Mouse (Mus musculus): ENCODE results near the gene Grsf1. TPM values are rescaled to one million over a fixed set of nuclear protein-coding genes. Genes with fewer than 3 reads are reported as not detected.

Gene Grsf1
- polyA plus RNA-seq, 1 experiment from 2014 or later: 73.3 TPM

DNA sequence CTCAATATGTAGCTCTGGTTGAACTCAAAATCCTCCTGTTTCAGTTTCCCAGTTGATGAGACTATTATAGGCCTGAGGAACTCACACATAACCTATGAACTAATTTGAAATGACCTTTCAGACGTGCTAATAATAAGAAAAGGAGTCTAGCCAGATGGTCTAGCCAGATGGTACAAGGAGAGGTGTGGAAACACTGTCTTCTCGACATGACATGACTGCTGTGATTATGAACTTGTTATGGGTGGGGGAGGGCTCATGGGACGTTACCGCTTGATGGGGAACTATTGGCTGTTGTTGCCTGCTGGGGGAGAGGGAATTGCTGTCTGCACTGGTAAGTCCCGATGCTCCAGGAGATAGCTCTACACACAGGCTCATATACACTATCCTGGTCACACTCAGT is 21.3 kb upstream of the Grsf1 start:
- ATAC-seq (ENCODE audit: insufficient read depth): no peak
- WGBS: 67% methylated on average over 5 of the region's 5 CpGs
- no peaks in the 10 kb centered on the region for H3K27me3 ChIP-seq (ENCODE audit: insufficient read depth, low read length)
- H3K4me2 ChIP-seq: no peak overlapping the region
- no peak for TF ChIP-seq CTCF (IDR thresholded peaks at IDR 0.05; ENCODE audit: low read depth)
- H3K4me1 ChIP-seq (ENCODE audit: insufficient read depth): no peaks in the 10 kb centered on the region
- no peak overlapping the region for H3K9ac ChIP-seq
- H3K4me3 ChIP-seq (ENCODE audit: low read depth, low read length): no peak overlapping the region
- DNase-seq: no peak
- no peaks in the 10 kb centered on the region for H3K36me3 ChIP-seq (ENCODE audit: insufficient read depth)
- H3K27ac ChIP-seq (ENCODE audit: low read depth): no peak overlapping the region
- H3K9me3 ChIP-seq (ENCODE audit: low read depth, low read length): no peaks in the 10 kb centered on the region

DNA sequence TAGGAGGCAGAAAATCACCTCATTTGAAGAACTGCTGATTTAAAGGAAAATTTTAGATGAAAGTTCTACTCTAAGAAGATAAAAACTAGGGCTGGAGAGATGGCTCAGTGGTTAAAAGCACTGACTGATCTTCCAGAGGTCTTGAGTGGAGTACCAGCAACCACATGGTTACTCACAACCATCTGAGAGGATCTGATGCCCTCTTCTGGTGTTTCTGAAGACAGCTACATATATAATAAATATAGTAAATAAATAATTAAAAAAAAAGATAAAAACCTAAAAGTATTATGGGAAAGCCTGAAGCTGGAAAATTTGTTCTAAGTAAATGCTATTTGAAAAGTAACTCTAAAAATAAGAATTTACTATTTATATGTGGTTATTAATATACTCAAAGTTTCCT is 17.1 kb upstream of the Grsf1 start:
- Histone ChIP-seq H3K36me3 (ENCODE audit: insufficient read depth) (no peaks in the 10 kb centered on the region), H3K4me1 (ENCODE audit: insufficient read depth) (no peaks in the 10 kb centered on the region), H3K27ac (ENCODE audit: low read depth) (no peak overlapping the region), H3K4me3 (ENCODE audit: low read depth, low read length) (no peak overlapping the region), H3K9me3 (ENCODE audit: low read depth, low read length) (no peaks in the 10 kb centered on the region), H3K9ac (no peak overlapping the region), H3K4me2 (no peak overlapping the region), H3K27me3 (ENCODE audit: insufficient read depth, low read length) (no peaks in the 10 kb centered on the region)
- DNase-seq: no peak
- 0 out of 2 replicates have a peak, but pooled peaks have one; percentile 2 for TF ChIP-seq CTCF (IDR thresholded peaks at IDR 0.05; ENCODE audit: low read depth)
- ATAC-seq (ENCODE audit: insufficient read depth): no peak

DNA sequence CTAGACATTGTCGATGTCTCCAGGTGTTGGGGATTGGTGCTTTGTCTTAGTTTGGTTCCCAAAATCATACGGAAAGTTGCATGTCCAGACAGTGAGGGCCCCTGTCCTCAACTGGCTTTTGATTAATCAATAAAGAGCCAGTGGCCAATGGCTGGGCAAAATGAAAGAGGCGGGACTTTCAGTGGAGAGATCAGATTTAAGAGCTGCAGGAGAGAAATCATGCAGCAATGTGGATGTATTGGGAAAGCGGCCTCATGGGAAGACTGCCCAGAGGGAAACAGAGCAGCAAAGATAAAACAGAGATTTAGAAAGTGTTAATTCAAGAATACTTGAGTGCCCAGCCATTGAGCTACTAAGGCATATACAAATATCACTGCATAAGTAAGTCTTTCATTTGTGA is 16.6 kb upstream of the Grsf1 start:
- Histone ChIP-seq H3K4me1 (ENCODE audit: insufficient read depth) (no peaks in the 10 kb centered on the region), H3K27ac (ENCODE audit: low read depth) (no peak overlapping the region), H3K9me3 (ENCODE audit: low read depth, low read length) (no peaks in the 10 kb centered on the region), H3K4me3 (ENCODE audit: low read depth, low read length) (no peak overlapping the region), H3K4me2 (no peak overlapping the region), H3K9ac (no peak overlapping the region), H3K36me3 (ENCODE audit: insufficient read depth) (no peaks in the 10 kb centered on the region), H3K27me3 (ENCODE audit: insufficient read depth, low read length) (no peaks in the 10 kb centered on the region)
- 87% methylated on average over 4 of the region's 4 CpGs for WGBS
- DNase-seq: no peak
- TF ChIP-seq CTCF (IDR thresholded peaks at IDR 0.05; ENCODE audit: low read depth): no peak
- ATAC-seq (ENCODE audit: insufficient read depth): no peak

DNA sequence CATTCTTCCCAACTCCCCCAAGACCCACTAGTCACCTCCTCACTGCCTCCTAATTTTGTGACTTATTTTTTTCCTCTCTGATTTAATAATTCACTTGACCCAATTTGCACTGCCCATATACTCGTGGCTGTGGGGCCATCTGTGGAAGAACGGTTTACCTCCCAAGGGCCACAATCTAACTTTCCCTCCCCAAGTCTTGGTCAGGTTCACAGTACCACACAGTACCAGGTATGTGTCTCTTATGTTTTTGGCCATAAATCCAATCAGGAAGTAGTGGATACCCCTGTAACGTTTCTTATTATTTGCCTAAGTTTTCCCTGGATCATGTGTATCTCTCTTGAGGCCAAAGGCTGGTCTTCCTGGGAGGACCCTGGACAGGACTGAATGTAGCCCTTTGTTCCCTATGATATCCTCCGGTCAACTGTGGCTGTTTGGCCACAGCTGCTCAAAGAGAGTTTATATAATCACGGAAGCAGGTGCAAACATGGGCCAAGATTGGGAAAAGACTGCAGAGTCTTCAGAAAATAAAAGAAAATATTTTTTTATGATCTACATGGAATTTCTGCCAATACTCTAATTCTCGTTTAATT is 15.6 kb upstream of the Grsf1 start:
- ATAC-seq (ENCODE audit: insufficient read depth): no peak
- no peak overlapping the region for H3K4me2 ChIP-seq
- no peak for TF ChIP-seq CTCF (IDR thresholded peaks at IDR 0.05; ENCODE audit: low read depth)
- no peak overlapping the region for H3K4me3 ChIP-seq (ENCODE audit: low read depth, low read length)
- no peaks in the 10 kb centered on the region for H3K9me3 ChIP-seq (ENCODE audit: low read depth, low read length)
- WGBS: 55% methylated on average over 6 of the region's 6 CpGs
- H3K9ac ChIP-seq: no peak overlapping the region
- DNase-seq: no peak
- no peaks in the 10 kb centered on the region for H3K4me1 ChIP-seq (ENCODE audit: insufficient read depth)
- H3K36me3 ChIP-seq (ENCODE audit: insufficient read depth): no peaks in the 10 kb centered on the region
- no peak overlapping the region for H3K27ac ChIP-seq (ENCODE audit: low read depth)
- H3K27me3 ChIP-seq (ENCODE audit: insufficient read depth, low read length): no peaks in the 10 kb centered on the region

DNA sequence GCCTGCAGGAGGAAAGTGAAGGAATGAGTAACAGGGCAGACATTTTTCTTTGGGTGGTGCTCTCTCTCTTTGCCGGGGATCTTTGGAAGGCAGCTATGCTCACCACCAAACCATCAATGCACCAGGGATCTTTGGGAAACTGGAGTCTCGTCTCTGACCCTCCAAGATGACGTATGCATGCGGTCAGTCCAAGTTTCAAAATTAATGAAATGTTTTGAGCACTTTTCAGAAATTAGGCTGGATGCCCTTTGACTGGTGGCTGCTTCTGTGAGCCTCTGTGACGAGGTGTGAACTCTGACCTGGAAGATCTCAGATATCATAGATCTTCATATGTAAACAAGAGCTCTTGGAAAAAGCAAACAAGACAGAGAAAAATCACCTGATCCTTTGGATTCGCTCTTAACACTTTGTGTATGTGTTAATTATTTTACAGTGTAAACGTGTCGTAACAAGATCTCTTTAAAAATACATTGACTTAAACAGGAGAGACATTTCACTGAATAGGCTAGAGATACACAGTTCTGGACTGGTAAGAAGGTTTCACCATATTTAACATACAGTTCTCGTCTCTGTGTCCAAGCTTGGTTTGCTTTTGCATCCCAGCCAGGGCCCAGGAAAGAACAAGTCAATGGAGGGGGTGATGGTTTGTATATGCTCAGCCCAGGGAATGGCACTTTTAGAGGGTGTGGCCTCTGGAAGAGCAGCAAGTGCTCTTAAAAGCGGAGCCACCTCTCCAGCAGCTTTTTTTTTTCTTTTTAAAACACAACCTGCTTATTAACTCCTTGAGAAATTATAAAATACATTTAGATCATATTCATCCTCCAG is 14.9 kb upstream of the Grsf1 start:
- H3K27me3 ChIP-seq (ENCODE audit: insufficient read depth, low read length): no peaks in the 10 kb centered on the region
- H3K4me3 ChIP-seq (ENCODE audit: low read depth, low read length): no peak overlapping the region
- H3K9me3 ChIP-seq (ENCODE audit: low read depth, low read length): no peaks in the 10 kb centered on the region
- no peak for ATAC-seq (ENCODE audit: insufficient read depth)
- no peak overlapping the region for H3K4me2 ChIP-seq
- H3K4me1 ChIP-seq (ENCODE audit: insufficient read depth): no peaks in the 10 kb centered on the region
- no peak for TF ChIP-seq CTCF (IDR thresholded peaks at IDR 0.05; ENCODE audit: low read depth)
- DNase-seq: no peak
- WGBS: 30% methylated on average over 10 of the region's 10 CpGs
- no peak overlapping the region for H3K27ac ChIP-seq (ENCODE audit: low read depth)
- H3K36me3 ChIP-seq (ENCODE audit: insufficient read depth): no peaks in the 10 kb centered on the region
- no peak overlapping the region for H3K9ac ChIP-seq

DNA sequence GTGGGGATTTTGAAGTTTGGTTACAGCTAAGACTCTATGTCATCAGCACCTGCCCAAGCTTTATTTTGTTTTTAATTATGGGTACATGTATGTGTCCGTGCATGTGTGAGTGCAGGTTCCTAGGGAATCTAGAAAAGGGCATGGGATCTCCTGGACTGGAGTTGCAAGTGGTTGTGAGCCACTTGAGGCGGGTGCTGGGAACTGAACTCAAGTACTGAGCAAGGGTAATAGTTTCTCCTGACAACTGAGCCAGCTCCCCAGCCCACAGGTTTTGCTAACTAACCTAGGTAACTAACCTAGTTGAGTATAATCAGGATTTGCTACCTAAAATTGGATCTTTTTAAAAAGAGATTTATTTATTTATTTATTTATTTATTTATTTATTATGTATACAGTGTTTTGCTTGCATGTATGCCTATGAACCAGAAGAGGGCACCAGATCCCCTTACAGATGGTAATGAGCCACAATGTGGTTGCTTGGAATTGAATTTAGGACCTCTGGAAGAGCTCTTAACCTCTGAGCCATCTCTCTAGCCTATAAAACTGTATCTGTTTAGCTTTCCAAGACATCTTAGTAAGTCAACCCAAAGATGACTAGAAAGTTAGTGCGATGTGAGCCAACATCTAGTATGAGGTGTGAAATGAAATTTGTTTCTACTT is 13.4 kb upstream of the Grsf1 start:
- H3K4me1 ChIP-seq (ENCODE audit: insufficient read depth): no peaks in the 10 kb centered on the region
- no peak overlapping the region for H3K9ac ChIP-seq
- peak; percentile 52; the same call in 1 of the 2 replicates for ATAC-seq (ENCODE audit: insufficient read depth)
- no peak overlapping the region for H3K27ac ChIP-seq (ENCODE audit: low read depth)
- 74% methylated on average over 3 of the region's 3 CpGs for WGBS
- no peaks in the 10 kb centered on the region for H3K27me3 ChIP-seq (ENCODE audit: insufficient read depth, low read length)
- no peak overlapping the region for H3K4me2 ChIP-seq
- no peak overlapping the region for H3K4me3 ChIP-seq (ENCODE audit: low read depth, low read length)
- peak; percentile 52 for TF ChIP-seq CTCF (IDR thresholded peaks at IDR 0.05; ENCODE audit: low read depth)
- H3K9me3 ChIP-seq (ENCODE audit: low read depth, low read length): no peaks in the 10 kb centered on the region
- DNase-seq: peak; percentile 77
- H3K36me3 ChIP-seq (ENCODE audit: insufficient read depth): no peaks in the 10 kb centered on the region

DNA sequence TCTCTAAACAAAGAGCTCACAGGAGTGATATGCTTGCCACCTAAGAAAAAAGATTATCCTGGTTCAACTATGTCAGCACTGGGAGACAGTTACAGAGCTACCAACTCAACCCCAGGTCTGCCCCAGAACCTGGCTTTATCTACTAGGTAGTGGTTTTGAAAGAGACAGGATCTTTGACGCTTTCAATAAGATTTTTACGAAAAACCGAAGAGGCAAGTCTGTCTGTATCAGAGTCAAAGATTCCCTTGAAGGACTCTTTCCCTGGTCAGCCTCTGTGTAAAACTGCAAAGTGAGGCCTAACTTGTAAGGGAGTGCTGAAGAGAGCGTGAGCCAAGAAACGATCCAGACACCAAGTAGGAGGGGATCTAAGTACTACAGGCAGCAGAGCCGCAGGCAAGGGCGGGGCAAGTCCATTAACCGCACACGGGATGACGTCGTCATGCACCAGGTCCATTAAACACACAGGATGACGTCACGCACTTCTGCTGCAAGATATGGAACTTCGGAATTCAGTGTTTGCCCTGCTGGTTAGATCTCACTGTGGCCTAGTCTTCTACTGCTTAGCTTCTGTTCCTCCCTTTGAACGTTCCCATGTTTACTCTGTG is 12.7 kb upstream of the Grsf1 start:
- TF ChIP-seq CTCF (IDR thresholded peaks at IDR 0.05; ENCODE audit: low read depth): no peak
- Histone ChIP-seq H3K27me3 (ENCODE audit: insufficient read depth, low read length) (no peaks in the 10 kb centered on the region), H3K36me3 (ENCODE audit: insufficient read depth) (no peaks in the 10 kb centered on the region), H3K4me1 (ENCODE audit: insufficient read depth) (no peaks in the 10 kb centered on the region), H3K4me3 (ENCODE audit: low read depth, low read length) (no peak overlapping the region), H3K27ac (ENCODE audit: low read depth) (no peak overlapping the region), H3K4me2 (no peak overlapping the region), H3K9me3 (ENCODE audit: low read depth, low read length) (no peaks in the 10 kb centered on the region), H3K9ac (no peak overlapping the region)
- ATAC-seq (ENCODE audit: insufficient read depth): peak; percentile 74
- DNase-seq: peak; percentile 62
- 65% methylated on average over 15 of the region's 15 CpGs for WGBS
